Mouse (Mus musculus) telencephalon, adult 2 months (tissue): Measurements from ENCODE around the gene Igf2bp2.

Experiments used
- DNase-seq: peaks from one replicate; pipeline ENCODE4 v3.0.0-alpha.2; 2011; ENCODE audit warnings: low read depth, low spot score

The Igf2bp2 gene

GRCm38 (mm10) chr16:22162512-22163455 is at the start of gene Igf2bp2:
Gene Igf2bp2 (minus strand): TSS chr16:22163299.
- DNase-seq, result no peak

- no peak for DNase-seq
Measured at GRCm38 (mm10) chr16:22203501-22203900, 40.4 kb upstream of the Igf2bp2 start.

GRCm38 (mm10) chr16:22201858-22202257 is 38.8 kb upstream of the Igf2bp2 start:
- no peak for DNase-seq

GRCm38 (mm10) chr16:22200476-22200875 is 37.4 kb upstream of the Igf2bp2 start:
- DNase-seq, result no peak

GRCm38 (mm10) chr16:22187366-22187765 is 24.3 kb upstream of the Igf2bp2 start:
- no peak for DNase-seq

- DNase-seq, result no peak
Measured at GRCm38 (mm10) chr16:22185411-22185810, 22.3 kb upstream of the Igf2bp2 start.

GRCm38 (mm10) chr16:22184113-22184512 is 21.0 kb upstream of the Igf2bp2 start:
- DNase-seq, result no peak

- DNase-seq, result no peak
Measured at GRCm38 (mm10) chr16:22182286-22182685, 19.2 kb upstream of the Igf2bp2 start.

GRCm38 (mm10) chr16:22178793-22179192 is 15.7 kb upstream of the Igf2bp2 start:
- no peak for DNase-seq

- no peak for DNase-seq
Measured at GRCm38 (mm10) chr16:22177999-22178398, 14.9 kb upstream of the Igf2bp2 start.

GRCm38 (mm10) chr16:22168731-22169130 is 5.6 kb upstream of the Igf2bp2 start:
- DNase-seq, result no peak

- DNase-seq, result no peak
Measured at GRCm38 (mm10) chr16:22165556-22165955, 2.5 kb upstream of the Igf2bp2 start.

- no peak for DNase-seq
Measured at GRCm38 (mm10) chr16:22164446-22164845, 1.3 kb upstream of the Igf2bp2 start.

GRCm38 (mm10) chr16:22163456-22163851 is 355 bp upstream of the Igf2bp2 start:
- DNase-seq, result no peak

- DNase-seq, result no peak
Measured at GRCm38 (mm10) chr16:22162066-22162511, 1.0 kb downstream of the Igf2bp2 start.

- DNase-seq, result no peak
Measured at GRCm38 (mm10) chr16:22161351-22162065, 1.6 kb downstream of the Igf2bp2 start.

GRCm38 (mm10) chr16:22160386-22161145 is 2.5 kb downstream of the Igf2bp2 start:
- no peak for DNase-seq

GRCm38 (mm10) chr16:22152941-22153444 is 10.1 kb downstream of the Igf2bp2 start:
- DNase-seq, result no peak

- no peak for DNase-seq
Measured at GRCm38 (mm10) chr16:22151706-22152315, 11.3 kb downstream of the Igf2bp2 start.

- no peak for DNase-seq
Measured at GRCm38 (mm10) chr16:22150421-22150820, 12.7 kb downstream of the Igf2bp2 start.
